Mouse (Mus musculus) erythroblast, embryonic 14.5 days (primary cell): ENCODE measurements around the gene Fyb. TPM values are rescaled to one million over a fixed set of nuclear protein-coding genes. Genes with fewer than 3 reads are reported as not detected.

ENCODE experiments used
- H3K27me3 ChIP-seq: 2 replicates; pipeline ENCODE4 v1.6.1; 2012; ENCODE audit warnings: inconsistent platforms; ENCODE audit not compliant: control insufficient read depth
- H3K36me3 ChIP-seq: 2 replicates; pipeline ENCODE4 v1.6.1; 2012; ENCODE audit warnings: mild to moderate bottlenecking, inconsistent platforms; ENCODE audit not compliant: control insufficient read depth
- H3K4me1 ChIP-seq: 2 replicates; pipeline ENCODE4 v1.6.1; 2012; ENCODE audit warnings: inconsistent platforms; ENCODE audit not compliant: control insufficient read depth
- H3K4me3 ChIP-seq: replicated peaks from 2 replicates; pipeline ENCODE3; 2012; ENCODE audit warnings: moderate library complexity, mild to moderate bottlenecking, inconsistent platforms
- H3K9me3 ChIP-seq: 2 replicates; pipeline ENCODE4 v1.6.1; 2012; ENCODE audit warnings: low read length, inconsistent platforms, mixed read lengths; ENCODE audit not compliant: control insufficient read depth
- GATA1 ChIP-seq: IDR thresholded peaks from 2 replicates; pipeline ENCODE4 v1.6.1; 2012; ENCODE audit warnings: low read length, inconsistent platforms, mixed read lengths
- TAL1 ChIP-seq: IDR thresholded peaks from 3 replicates; pipeline ENCODE4 v1.6.1; 2012; ENCODE audit warnings: low read length, inconsistent platforms, mixed read lengths
- polyA plus RNA-seq: library from polyadenylated mRNA; stranded (reverse); fragments of >175 nt; gene quantifications from 2 replicates; pipeline ENCODE4 v1.2.3, GENCODE M21; 2012

The Fyb gene
- polyA plus RNA-seq, 1 experiment, result 39.5 TPM

GRCm38 (mm10) chr15:6602003-6602402 lies 79.3 kb downstream of the Fyb start:
- no peaks in the 10 kb centered on the region for H3K27me3 ChIP-seq
- no peaks in the 10 kb centered on the region for H3K4me1 ChIP-seq
- H3K36me3 ChIP-seq, result no peaks in the 10 kb centered on the region
- H3K4me3 ChIP-seq, result no peak overlapping the region
- no peaks in the 10 kb centered on the region for H3K9me3 ChIP-seq
- TF ChIP-seq TAL1, result no peak
- TF ChIP-seq GATA1, result no peak

- Histone ChIP-seq H3K9me3 (peaks cover 8% of the 10 kb centered on the region), H3K27me3 (no peaks in the 10 kb centered on the region; the same call in 1 of the 2 replicates), H3K4me3 (no peak overlapping the region), H3K4me1 (no peaks in the 10 kb centered on the region), H3K36me3 (no peaks in the 10 kb centered on the region)
- TF ChIP-seq TAL1 (no peak), GATA1 (no peak)
Measured at GRCm38 (mm10) chr15:6610703-6611102, 88.0 kb downstream of the Fyb start.

- no peaks in the 10 kb centered on the region for H3K36me3 ChIP-seq
- H3K4me3 ChIP-seq, result no peak overlapping the region
- H3K27me3 ChIP-seq, result no peaks in the 10 kb centered on the region; the same call in 1 of the 2 replicates
- peaks cover 6% of the 10 kb centered on the region for H3K9me3 ChIP-seq
- no peaks in the 10 kb centered on the region for H3K4me1 ChIP-seq
- TF ChIP-seq GATA1, result no peak
- no peak for TF ChIP-seq TAL1
Measured at GRCm38 (mm10) chr15:6612835-6613234, 90.2 kb downstream of the Fyb start.

- TF ChIP-seq TAL1, result no peak
- TF ChIP-seq GATA1, result no peak
- H3K36me3 ChIP-seq, result no peaks in the 10 kb centered on the region
Measured at GRCm38 (mm10) chr15:6616382-6617149, 93.9 kb downstream of the Fyb start.

GRCm38 (mm10) chr15:6619558-6620316 lies 97.1 kb downstream of the Fyb start:
- H3K36me3 ChIP-seq, result no peaks in the 10 kb centered on the region
- H3K4me3 ChIP-seq, result no peak overlapping the region
- TF ChIP-seq GATA1, result no peak
- no peak for TF ChIP-seq TAL1
- peaks cover 2% of the 10 kb centered on the region; the same call in 1 of the 2 replicates for H3K27me3 ChIP-seq
- H3K9me3 ChIP-seq, result no peaks in the 10 kb centered on the region
- peaks cover 20% of the 10 kb centered on the region for H3K4me1 ChIP-seq

More at GRCm38 (mm10) chr15:6616382-6617149, 93.9 kb downstream of the Fyb start:
- Histone ChIP-seq H3K4me1 (peaks cover 3% of the 10 kb centered on the region), H3K4me3 (no peak overlapping the region), H3K9me3 (no peaks in the 10 kb centered on the region), H3K27me3 (no peaks in the 10 kb centered on the region)

- Histone ChIP-seq H3K27me3 (peaks cover 2% of the 10 kb centered on the region; the same call in 1 of the 2 replicates), H3K4me3 (no peak overlapping the region), H3K4me1 (peaks cover 32% of the 10 kb centered on the region), H3K36me3 (no peaks in the 10 kb centered on the region), H3K9me3 (no peaks in the 10 kb centered on the region)
- no peak for TF ChIP-seq TAL1
- TF ChIP-seq GATA1, result no peak
Measured at GRCm38 (mm10) chr15:6622512-6622911, 99.9 kb downstream of the Fyb start.

- H3K27me3 ChIP-seq, result peaks cover 2% of the 10 kb centered on the region; the same call in 1 of the 2 replicates
- no peaks in the 10 kb centered on the region for H3K9me3 ChIP-seq
- no peak overlapping the region for H3K4me3 ChIP-seq
- no peaks in the 10 kb centered on the region for H3K36me3 ChIP-seq
- no peak for TF ChIP-seq GATA1
- H3K4me1 ChIP-seq, result peaks cover 32% of the 10 kb centered on the region
Measured at GRCm38 (mm10) chr15:6623529-6624228, 101.0 kb downstream of the Fyb start.

- no peak for TF ChIP-seq GATA1
- TF ChIP-seq TAL1, result no peak
- no peaks in the 10 kb centered on the region for H3K36me3 ChIP-seq
- no peak overlapping the region for H3K4me3 ChIP-seq
- H3K4me1 ChIP-seq, result peaks cover 32% of the 10 kb centered on the region
- no peaks in the 10 kb centered on the region for H3K9me3 ChIP-seq
- H3K27me3 ChIP-seq, result peaks cover 2% of the 10 kb centered on the region; the same call in 1 of the 2 replicates
Measured at GRCm38 (mm10) chr15:6624365-6625182, 101.9 kb downstream of the Fyb start.
